Mouse (Mus musculus) heart, adult 2 months (tissue): Measurements from ENCODE around the gene Msi2.

Source experiments
- CTCF ChIP-seq: fragments of 200-600 bp; IDR thresholded peaks from 2 replicates; pipeline ENCODE4 v1.8.1; 2022; ENCODE audit warnings: antibody characterized with exemption, mild to moderate bottlenecking, moderate library complexity
- POLR2A ChIP-seq: fragments of 200-500 bp; IDR thresholded peaks from 2 replicates; pipeline ENCODE4 v1.6.1; 2011; ENCODE audit warnings: mild to moderate bottlenecking, low read depth, low read length, control low read depth; ENCODE audit not compliant: insufficient read depth

GRCm38 (mm10) chr11:88623671-88624070 lies 94.6 kb downstream of the Msi2 start:
- TF ChIP-seq POLR2A (no peak), CTCF (no peak)
